Mouse (Mus musculus) CD4-positive, CD25-positive, alpha-beta regulatory T cell, adult 9 weeks (primary cell): ENCODE results near the gene Vmn1r81. TPM values are rescaled to one million over a fixed set of nuclear protein-coding genes. Genes with fewer than 3 reads are reported as not detected.

Source experiments
- polyA plus RNA-seq: library from polyadenylated mRNA; unstranded; fragments of 100-300 nt; shearing (Covaris generic); gene quantifications from one replicate; pipeline ENCODE4 v1.2.1, GENCODE M21; 2017

Gene Vmn1r81
- polyA plus RNA-seq = not detected

GRCm38 (mm10) chr7:12268169-12268568 is at the start of gene Vmn1r81:
Gene Vmn1r81, minus strand, starts transcription at chr7:12268269.

DNA sequence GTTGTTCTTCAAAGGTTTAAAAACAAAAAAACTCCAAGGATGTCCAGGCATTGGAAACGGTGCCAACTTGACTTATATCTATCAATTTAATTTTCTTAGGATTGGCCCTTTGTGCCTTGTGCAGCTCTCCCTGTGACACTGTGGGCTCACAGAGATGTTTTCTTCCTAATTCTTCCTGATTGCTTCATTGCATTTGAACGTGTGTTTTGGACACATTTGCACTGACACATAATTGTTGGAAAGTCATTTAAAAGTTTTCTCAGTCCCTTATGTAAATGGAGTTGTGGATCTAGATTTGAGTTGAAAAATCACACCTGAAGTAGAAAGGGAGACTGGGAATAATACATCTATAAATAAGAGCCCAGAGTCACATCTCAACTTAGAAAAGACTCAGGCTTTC is 32.1 kb upstream of the Vmn1r81 start, which contains the start of gene Vmn1r82:
TSS of gene Vmn1r82 (plus strand) at position 301 of the 400 bp plus-strand sequence.

Other genes with a start within 250 kb of the Vmn1r81 start
- gene Vmn1r77, start 231.5 kb downstream of the Vmn1r81 start, polyA plus RNA-seq = not detected
- not detected for gene Vmn1r78, start 118.0 kb downstream of the Vmn1r81 start, polyA plus RNA-seq
- gene Vmn1r79, start 97.0 kb downstream of the Vmn1r81 start, polyA plus RNA-seq = not detected
- not detected for gene Vmn1r80, start 79.0 kb downstream of the Vmn1r81 start, polyA plus RNA-seq
- not detected for gene Vmn1r82, start 32.2 kb upstream of the Vmn1r81 start, polyA plus RNA-seq
- gene Vmn1r83, start 61.2 kb upstream of the Vmn1r81 start, polyA plus RNA-seq = not detected
- gene Vmn1r84, start 101.0 kb upstream of the Vmn1r81 start, polyA plus RNA-seq = not detected
- 4.2 TPM for gene Zfp551, start 154.5 kb upstream of the Vmn1r81 start, polyA plus RNA-seq
- 12.3 TPM for gene Zfp606, start 210.0 kb upstream of the Vmn1r81 start, polyA plus RNA-seq
- gene 2900092C05Rik, start 244.2 kb upstream of the Vmn1r81 start, polyA plus RNA-seq = not detected